Mouse (Mus musculus) frontal cortex, postnatal 10 days (tissue): ENCODE data around the gene Scn1a.

Source experiments
- DNase-seq, 2 experiments: peaks; one replicate each; pipeline ENCODE4 v3.0.0; 2022; ENCODE audit warnings: low spot score in 2 of 2, mixed read lengths in 1 of 2

Gene Scn1a

DNA sequence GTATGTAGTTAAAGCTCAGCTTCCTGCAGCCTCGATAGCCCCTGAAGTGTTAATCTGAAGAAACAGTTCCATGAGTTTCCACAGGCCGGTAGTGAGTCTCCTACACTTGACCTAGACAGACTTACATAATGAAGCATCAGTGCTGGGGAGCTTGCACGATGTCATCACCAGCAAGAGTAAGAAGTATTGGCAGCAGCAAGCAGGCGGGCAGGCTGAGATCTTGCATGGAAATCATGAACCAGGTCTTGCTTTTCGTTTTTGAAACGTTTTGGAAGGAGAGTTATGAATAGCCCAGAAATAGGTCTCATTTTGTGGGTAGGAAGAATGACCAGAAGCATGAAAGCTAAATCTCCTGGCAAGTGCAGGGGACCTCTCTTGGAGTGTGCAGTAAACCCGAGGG lies at the start of gene Scn1a:
Gene Scn1a (minus strand): TSS at position 130 of the 400 bp plus-strand sequence.
- DNase-seq: no peak

GRCm38 (mm10) chr2:66478395-66478794 lies 37.8 kb upstream of the Scn1a start:
- no peak for DNase-seq

DNA sequence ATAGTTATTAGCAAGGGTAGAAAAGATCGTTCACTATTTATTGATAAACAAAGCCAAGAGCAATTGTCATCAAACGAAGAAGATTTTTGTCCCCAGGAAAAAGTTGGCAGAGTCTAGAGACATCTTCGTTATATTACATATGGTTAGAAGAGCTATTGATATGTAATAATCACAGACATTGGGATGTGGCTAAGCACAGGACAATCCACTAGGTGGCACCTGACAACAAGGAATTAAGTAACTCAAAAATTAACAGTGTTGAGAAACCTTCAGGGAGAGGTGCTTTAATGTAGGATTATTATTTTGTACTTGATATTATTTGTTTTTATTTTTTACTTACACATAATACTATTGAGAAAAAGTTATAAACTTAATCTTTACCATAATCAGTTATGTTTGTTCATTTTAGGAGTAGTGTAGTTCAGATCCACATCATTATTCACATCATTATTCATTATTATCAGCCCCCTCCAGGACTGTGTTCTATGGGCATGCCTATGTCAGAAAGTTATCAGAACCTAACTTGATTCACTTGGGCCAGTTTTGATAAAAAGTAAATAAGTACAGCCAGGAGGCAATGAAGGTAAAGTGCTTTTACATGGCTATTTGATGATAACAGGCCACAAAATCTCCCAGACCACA lies 32.7 kb upstream of the Scn1a start:
- DNase-seq: no peak

GRCm38 (mm10) chr2:66465484-66465883 lies 24.8 kb upstream of the Scn1a start:
- no peak for DNase-seq

DNA sequence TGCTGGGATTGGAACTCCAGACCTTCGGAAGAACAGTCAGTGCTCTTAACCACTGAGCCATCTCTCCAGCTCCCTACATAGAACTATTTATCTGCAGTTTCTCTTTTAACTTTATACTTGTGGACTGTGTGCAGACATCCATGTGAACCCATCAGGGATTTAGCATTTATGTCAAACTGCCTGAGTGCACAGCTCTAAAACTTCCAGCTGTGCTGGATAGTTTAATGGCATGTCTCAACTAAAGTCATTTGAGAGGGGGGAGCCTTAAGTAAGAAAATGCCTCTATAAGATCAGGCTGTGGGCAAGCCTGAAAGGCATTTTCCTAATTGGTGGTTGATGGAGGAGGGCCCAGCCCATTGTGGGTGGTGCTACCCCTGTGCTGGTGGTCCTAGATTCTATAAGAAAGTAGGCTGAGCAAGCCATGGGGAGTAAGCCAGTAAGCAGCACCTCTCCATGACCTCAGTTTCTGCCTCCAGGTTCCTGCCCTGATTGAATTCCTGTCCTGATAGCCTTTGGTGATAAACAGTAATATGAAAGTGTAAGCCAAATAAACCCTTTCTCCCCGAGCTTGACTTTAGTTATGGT lies 24.3 kb upstream of the Scn1a start:
- DNase-seq: no peak

GRCm38 (mm10) chr2:66463916-66464315 lies 23.3 kb upstream of the Scn1a start:
- DNase-seq: no peak

GRCm38 (mm10) chr2:66462458-66462857 lies 21.8 kb upstream of the Scn1a start:
- DNase-seq: no peak

GRCm38 (mm10) chr2:66439764-66440471 lies 722 bp downstream of the Scn1a start:
- DNase-seq: peak in 1 of 2 experiments; percentile 9

DNA sequence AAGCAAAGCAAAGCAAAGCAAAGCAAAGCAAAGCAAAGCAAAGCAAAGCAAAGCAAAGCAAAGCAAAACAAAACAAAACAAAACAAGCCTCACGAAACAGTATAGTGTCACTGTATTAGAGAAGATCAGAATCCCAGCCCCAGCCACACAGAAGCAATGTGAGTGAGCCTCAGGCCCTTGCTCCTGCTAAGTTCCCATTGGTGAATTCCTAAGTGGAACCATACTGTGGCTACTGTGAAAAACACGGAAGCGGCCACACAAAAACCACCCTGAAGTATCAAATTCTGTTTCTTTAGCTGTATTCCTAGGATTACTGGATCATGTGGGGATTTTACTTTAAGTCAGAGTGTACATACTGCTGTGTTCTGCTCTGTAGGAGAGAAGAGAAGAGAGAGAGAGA lies 4.4 kb downstream of the Scn1a start:
- no peak for DNase-seq

GRCm38 (mm10) chr2:66409740-66410290 lies 30.8 kb downstream of the Scn1a start:
- peak in 1 of 2 experiments; percentile 34 for DNase-seq

- DNase-seq: peak in 1 of 2 experiments; percentile 34
Observed at GRCm38 (mm10) chr2:66408899-66409739, 31.5 kb downstream of the Scn1a start.

- DNase-seq: peak in 1 of 2 experiments; percentile 12
Observed at GRCm38 (mm10) chr2:66408456-66408855, 32.2 kb downstream of the Scn1a start.

GRCm38 (mm10) chr2:66392586-66392985 lies 48.1 kb downstream of the Scn1a start:
- no peak for DNase-seq

GRCm38 (mm10) chr2:66367957-66368356 lies 72.7 kb downstream of the Scn1a start:
- no peak for DNase-seq

GRCm38 (mm10) chr2:66350590-66350989 lies 90.0 kb downstream of the Scn1a start:
- DNase-seq: no peak

DNA sequence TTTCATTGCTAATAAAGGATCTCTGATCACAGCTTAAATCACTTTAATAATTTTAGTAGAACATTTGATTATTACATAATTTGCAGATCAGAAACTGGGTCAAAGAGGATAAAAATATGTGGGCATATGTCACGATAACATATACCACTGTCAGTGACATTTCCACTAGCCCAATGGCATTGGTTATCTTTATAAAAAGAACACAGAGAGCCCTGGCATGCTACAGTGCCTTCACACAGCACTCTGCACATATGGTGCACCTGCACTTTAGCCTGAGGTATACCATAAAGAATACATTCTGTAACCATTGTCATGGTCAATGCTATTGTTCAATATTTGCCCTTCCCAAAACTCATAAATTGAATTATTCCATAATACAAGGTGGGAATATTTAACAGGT lies 94.0 kb downstream of the Scn1a start:
- no peak for DNase-seq

GRCm38 (mm10) chr2:66346181-66346580 lies 94.5 kb downstream of the Scn1a start:
- no peak for DNase-seq

- DNase-seq: no peak
Observed at GRCm38 (mm10) chr2:66337406-66337805, 103.2 kb downstream of the Scn1a start.

DNA sequence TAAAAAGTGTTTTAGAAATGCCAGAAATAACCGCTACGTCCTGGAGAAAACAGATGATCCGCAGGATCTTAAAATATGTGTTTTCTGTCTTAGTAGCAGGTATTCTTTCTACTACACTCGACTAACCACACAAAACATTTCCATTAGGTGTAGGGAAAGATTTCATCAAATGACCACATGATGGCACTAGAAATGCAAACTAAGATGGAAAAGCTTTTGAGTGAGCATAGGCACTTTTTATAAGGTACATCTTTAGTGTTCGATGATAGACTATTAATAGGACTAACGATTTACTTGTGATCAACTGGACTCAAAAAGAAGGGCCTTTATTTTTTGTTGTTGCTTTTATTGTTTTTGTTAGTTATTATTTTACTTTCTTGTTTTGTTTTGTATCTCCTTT lies 104.2 kb downstream of the Scn1a start:
- no peak for DNase-seq

- DNase-seq: no peak
Observed at GRCm38 (mm10) chr2:66272551-66272950, 168.1 kb downstream of the Scn1a start.

DNA sequence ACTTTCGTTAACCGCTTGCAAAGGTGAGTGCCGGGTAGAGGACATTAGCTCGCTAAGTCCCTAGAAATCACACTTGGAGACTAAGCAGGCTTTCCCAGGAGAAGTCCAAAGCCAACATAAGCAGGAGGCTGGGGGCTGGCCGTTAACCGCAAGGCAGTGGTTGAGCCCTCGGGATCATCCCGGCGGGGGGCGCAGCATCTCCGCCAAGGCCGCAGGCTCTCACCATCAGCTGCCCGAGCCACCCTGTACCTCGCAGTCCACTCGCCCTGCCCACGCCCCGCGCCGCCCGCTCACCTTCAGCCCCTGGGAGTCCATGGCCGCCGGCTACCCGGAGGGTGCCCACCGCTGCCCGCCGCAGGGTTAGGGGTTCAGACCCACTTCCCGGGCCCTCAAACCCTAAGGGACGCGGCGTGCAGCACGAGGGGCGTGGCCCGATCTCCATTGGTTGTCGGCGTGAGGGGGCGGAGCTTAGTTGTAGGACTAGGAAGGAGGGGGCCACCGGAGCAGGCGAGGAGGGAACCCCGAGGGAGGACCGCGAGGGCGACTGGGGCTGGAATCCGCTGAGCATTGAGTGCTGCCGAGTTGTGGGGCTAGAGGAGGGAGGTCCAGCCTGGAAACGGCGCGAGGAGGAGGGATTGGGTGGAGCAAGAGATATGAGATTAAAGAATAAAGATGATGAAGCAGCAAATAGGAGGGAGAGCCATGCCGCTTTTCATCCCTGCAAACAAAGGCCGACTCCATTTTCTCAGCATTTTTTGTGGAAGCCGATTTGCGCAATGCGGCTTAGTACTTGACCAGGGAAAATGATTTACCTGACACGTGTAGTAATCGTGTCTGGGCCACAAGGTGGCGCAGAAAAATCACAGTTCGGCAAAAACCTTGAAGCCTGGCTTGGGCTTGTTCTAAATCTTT lies 184.2 kb downstream of the Scn1a start, which contains the start of gene Ttc21b:
Gene Ttc21b (minus strand): TSS at position 398 of the 912 bp plus-strand sequence.
- DNase-seq: peak; percentile 95 to 98
